Mouse (Mus musculus) G1E (cell line): Measurements from ENCODE around the gene Hes3.

Experiments
- CTCF ChIP-seq: IDR thresholded peaks from 2 replicates; pipeline ENCODE4 v1.5.1; 2012; ENCODE audit warnings: low read depth, low read length, inconsistent platforms, mixed read lengths
- GATA1 ChIP-seq: IDR thresholded peaks from 2 replicates; pipeline ENCODE4 v1.6.1; 2012; ENCODE audit warnings: borderline replicate concordance, low read length, inconsistent platforms, mixed read lengths
- POLR2AphosphoS5 ChIP-seq: IDR thresholded peaks from 2 replicates; pipeline ENCODE4 v1.6.1; 2012; ENCODE audit warnings: low read depth, low read length, inconsistent platforms; ENCODE audit not compliant: insufficient replicate concordance
- TAL1 ChIP-seq: conservative IDR thresholded peaks from 2 replicates; pipeline ENCODE4 v1.6.1; 2012; ENCODE audit warnings: low read depth, low read length, inconsistent platforms, mixed read lengths

- TF ChIP-seq CTCF (peak; percentile 29; the same call in 1 of the 2 replicates), TAL1 (no peak), GATA1 (no peak), POLR2AphosphoS5 (no peak)
Observed at GRCm38 (mm10) chr4:152332952-152333351, 41.5 kb upstream of the Hes3 start.
